In genomic region chr2:10347193-10347592, GRCm38 (mm10) we compare ENCODE assay signal across 31 mouse cellular contexts. TPM values are rescaled to one million over a fixed set of nuclear protein-coding genes. Genes with fewer than 3 reads are reported as not detected.
"Had no signal": no experiment of that assay in that cellular context is flagged by ENCODE, and none has a peak within 500 bp of the region (broad histone marks: within the 10 kb centered on the region; RNA-seq: fewer than 3 reads in every experiment).

No protein-coding gene starts in this region.

- H3K36me3 ChIP-seq: limb, embryonic 10.5 days; limb, embryonic 12.5 days; limb, embryonic 13.5 days; limb, embryonic 15.5 days; liver, embryonic 12.5 days; liver, embryonic 13.5 days; liver, embryonic 15.5 days; lung, embryonic 15.5 days; midbrain, embryonic 10.5 days; midbrain, embryonic 12.5 days; midbrain, embryonic 13.5 days; midbrain, embryonic 15.5 days had no signal

- H3K9ac ChIP-seq: limb, embryonic 12.5 days; limb, embryonic 13.5 days; limb, embryonic 15.5 days; liver, embryonic 12.5 days; liver, embryonic 13.5 days; liver, embryonic 14.5 days; liver, embryonic 15.5 days; liver, postnatal 0 days; lung, embryonic 14.5 days; lung, embryonic 15.5 days; midbrain, embryonic 12.5 days; midbrain, embryonic 13.5 days; midbrain, embryonic 15.5 days had no signal

- DNase-seq: left cerebral cortex, postnatal 4 days; liver; liver, embryonic 13.5 days; liver, postnatal 0 days; lung, adult 18-20 months; lung, adult 2 months; lung, embryonic 14.5 days; lung, postnatal 10 days; lung, postnatal 14 days; lung, postnatal 36 days; lung, postnatal 4 days had no signal

- H3K27me3 ChIP-seq: limb, embryonic 15.5 days; liver, embryonic 12.5 days; liver, embryonic 13.5 days; liver, embryonic 15.5 days; lung, embryonic 15.5 days; midbrain, embryonic 12.5 days; midbrain, embryonic 13.5 days; midbrain, embryonic 15.5 days had no signal

- H3K9me3 ChIP-seq: limb, embryonic 10.5 days; limb, embryonic 12.5 days; limb, embryonic 13.5 days; limb, embryonic 15.5 days; liver, embryonic 12.5 days; liver, embryonic 13.5 days; liver, embryonic 15.5 days; lung, embryonic 15.5 days; megakaryocyte, embryonic 14.5 days; midbrain, embryonic 10.5 days; midbrain, embryonic 12.5 days; midbrain, embryonic 13.5 days; midbrain, embryonic 15.5 days had no signal

- H3K4me1 ChIP-seq: limb, embryonic 13.5 days; limb, embryonic 15.5 days; liver, embryonic 12.5 days; liver, embryonic 13.5 days; liver, embryonic 15.5 days; lung, embryonic 15.5 days; megakaryocyte, embryonic 14.5 days; midbrain, embryonic 13.5 days; midbrain, embryonic 15.5 days had no signal

- H3K4me2 ChIP-seq: limb, embryonic 12.5 days; limb, embryonic 13.5 days; limb, embryonic 15.5 days; liver, embryonic 11.5 days; liver, embryonic 12.5 days; liver, embryonic 13.5 days; liver, embryonic 15.5 days; lung, embryonic 14.5 days; lung, embryonic 15.5 days; midbrain, embryonic 12.5 days; midbrain, embryonic 13.5 days; midbrain, embryonic 15.5 days had no signal

- H3K27ac ChIP-seq: left cerebral cortex, adult 2 months; limb, embryonic 10.5 days; limb, embryonic 12.5 days; limb, embryonic 13.5 days; limb, embryonic 15.5 days; liver, embryonic 12.5 days; liver, embryonic 13.5 days; liver, embryonic 14.5 days; liver, embryonic 15.5 days; lung, embryonic 15.5 days; macrophage; midbrain, embryonic 10.5 days; midbrain, embryonic 12.5 days; midbrain, embryonic 13.5 days; midbrain, embryonic 15.5 days had no signal

- H3K4me3 ChIP-seq: left cerebral cortex, adult 2 months; limb, embryonic 10.5 days; limb, embryonic 12.5 days; limb, embryonic 13.5 days; limb, embryonic 15.5 days; liver, embryonic 12.5 days; liver, embryonic 13.5 days; liver, embryonic 15.5 days; lung, embryonic 15.5 days; megakaryocyte, embryonic 14.5 days; midbrain, embryonic 10.5 days; midbrain, embryonic 12.5 days; midbrain, embryonic 13.5 days; midbrain, embryonic 15.5 days; myocyte had no signal

- ATAC-seq: liver, embryonic 12.5 days; liver, postnatal 0 days; lung, postnatal 0 days; midbrain, embryonic 13.5 days; midbrain, embryonic 15.5 days; midbrain, embryonic 16.5 days had no signal

RNA-seq across cellular contexts. Expression of gene Sfmbt2, which starts 23.1 kb away (rescaled TPM):
- total RNA-seq: monocyte, adult 5-6 weeks had no signal
